Mouse (Mus musculus): ENCODE measurements around the gene Gm20388.
"Not testable (repeated sequence)": the region's sequence is repeated elsewhere in the genome, so short reads cannot be mapped to it uniquely, and the experiment has no call there.

The Gm20388 gene

DNA sequence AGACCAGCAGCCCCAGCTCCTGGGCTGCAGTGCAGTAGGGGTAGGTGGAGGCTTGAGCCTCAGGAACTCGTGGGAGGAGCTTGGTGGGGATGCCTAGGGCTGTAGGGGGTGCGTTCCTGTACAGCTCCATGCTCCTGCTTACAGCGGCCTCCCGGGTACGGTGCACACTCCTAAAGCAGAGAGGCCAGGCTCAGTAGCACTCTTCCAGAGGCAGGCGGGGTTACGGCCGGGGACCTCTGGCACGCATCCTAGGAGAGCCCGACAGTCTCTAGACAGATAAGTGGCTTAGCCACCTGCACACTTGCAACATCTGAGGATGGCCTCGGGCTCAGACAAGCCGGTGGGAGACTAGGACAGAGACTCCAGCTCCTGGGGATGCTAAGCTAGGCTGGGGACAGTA, 3334.9 kb downstream of the Gm20388 start:
- no peak for DNase-seq (ENCODE audit: low spot score)

DNA sequence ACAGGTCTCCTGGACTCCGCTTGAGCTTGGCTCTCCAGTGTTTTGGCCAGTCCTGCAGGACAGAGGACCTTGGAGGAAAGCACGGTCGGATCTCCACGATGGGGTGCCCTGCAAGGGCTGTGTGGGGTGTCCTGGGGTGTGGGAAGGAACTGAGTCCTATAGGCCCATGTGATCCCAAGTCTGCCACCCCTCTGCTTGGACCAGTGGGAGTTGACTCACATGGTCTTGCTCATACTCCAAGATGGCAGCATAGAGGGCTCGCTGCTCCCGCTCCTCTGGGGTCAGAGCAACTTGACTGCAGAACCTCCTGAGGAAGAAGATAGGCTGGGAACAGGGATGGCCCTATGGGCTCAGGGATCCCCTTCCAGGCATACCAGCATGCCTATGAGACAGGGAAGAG, 3337.1 kb downstream of the Gm20388 start:
- no peak for DNase-seq (ENCODE audit: low spot score)

DNA sequence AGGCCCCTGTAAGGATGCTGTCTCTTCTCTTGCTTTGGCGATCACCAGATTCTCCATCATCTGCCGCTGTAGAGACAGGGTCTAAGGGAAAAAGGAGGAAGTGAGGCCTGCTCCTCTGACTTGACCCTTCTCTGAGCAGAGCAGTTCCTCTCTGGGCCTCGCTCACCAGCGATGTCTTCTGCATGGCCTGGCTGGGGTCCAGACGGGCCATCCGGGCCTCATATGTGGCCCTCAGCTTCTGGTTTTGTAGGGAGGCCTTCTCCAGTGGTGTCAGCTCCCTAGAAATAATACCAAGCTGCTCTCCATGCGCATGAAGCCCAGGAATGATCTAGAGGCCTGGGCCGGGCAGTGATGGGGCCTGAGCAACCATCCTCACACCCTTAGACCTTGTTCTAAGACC, 3338.0 kb downstream of the Gm20388 start:
- DNase-seq (ENCODE audit: low spot score), result no peak

DNA sequence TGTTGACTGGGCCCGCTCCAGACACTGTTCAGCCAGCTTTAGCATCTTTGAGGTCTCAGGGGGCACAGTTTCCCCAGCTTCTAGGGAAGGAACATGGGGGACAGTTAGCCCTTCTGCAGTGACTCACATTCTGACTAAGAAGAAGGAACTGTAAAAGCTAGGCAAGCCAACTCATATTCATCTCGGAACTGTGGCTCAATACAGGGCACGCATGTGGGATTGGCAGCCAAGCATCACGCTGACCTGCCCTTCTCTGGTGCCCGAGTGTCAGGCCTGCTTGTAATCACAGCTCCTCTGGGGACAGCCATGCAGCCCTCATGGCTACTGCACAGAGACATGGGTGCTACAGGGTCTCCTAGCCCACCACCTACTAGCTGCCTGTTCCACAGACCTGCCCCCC, 3340.3 kb downstream of the Gm20388 start:
- DNase-seq (ENCODE audit: low spot score), result no peak

DNA sequence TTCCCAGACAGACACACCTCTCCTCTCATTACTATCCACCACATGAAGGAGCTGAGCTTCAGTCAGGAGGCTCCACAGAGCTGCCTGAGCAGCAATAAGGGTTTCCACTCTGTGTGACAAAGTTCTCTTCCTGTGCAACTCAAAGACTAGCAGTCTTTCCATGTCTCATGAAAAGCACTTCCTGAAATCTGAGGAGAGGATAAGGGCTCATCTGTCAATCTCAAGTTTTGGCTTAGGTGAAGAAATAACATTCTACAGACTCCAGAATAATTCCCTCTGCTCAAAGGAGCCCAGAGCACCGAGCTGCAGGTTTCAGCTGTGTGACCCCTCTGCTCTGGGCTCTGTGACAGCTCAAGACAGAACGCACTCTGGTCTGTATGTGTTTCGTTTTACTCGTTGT, 3342.3 kb downstream of the Gm20388 start:
- peak; percentile 13 for DNase-seq (ENCODE audit: low spot score)

DNA sequence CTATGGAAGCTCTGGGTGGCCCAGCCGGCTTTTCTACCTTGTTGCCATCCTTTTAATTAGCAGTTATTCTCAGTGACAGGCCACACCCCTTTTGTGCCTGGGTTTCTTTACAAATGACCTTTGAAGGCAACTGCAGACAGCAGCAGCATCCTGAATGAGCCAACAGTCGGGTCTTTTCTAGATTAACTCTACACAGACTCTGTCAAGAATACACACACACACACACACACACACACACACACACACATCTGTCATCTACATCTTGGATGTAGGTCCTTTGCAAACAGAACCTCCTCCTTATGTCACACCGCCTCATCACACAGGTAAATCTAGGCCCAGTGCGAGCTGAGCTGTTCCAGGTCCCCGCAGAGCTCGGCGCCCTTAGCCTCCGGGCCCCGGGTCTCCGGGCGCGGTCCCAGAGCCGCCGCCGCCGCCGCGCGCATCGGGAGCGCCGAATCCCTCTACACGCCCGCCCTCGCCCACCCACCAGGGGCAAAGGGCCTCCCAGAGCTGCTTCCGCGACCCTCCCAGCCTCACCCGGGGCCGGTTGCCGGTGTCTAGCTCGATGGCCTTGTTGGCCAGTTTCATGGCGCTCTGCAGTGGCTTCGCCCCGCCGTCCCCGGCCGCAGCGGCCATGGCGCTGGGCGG, 3342.9 kb downstream of the Gm20388 start:
- peak; percentile 21 for DNase-seq (ENCODE audit: low spot score)

DNA sequence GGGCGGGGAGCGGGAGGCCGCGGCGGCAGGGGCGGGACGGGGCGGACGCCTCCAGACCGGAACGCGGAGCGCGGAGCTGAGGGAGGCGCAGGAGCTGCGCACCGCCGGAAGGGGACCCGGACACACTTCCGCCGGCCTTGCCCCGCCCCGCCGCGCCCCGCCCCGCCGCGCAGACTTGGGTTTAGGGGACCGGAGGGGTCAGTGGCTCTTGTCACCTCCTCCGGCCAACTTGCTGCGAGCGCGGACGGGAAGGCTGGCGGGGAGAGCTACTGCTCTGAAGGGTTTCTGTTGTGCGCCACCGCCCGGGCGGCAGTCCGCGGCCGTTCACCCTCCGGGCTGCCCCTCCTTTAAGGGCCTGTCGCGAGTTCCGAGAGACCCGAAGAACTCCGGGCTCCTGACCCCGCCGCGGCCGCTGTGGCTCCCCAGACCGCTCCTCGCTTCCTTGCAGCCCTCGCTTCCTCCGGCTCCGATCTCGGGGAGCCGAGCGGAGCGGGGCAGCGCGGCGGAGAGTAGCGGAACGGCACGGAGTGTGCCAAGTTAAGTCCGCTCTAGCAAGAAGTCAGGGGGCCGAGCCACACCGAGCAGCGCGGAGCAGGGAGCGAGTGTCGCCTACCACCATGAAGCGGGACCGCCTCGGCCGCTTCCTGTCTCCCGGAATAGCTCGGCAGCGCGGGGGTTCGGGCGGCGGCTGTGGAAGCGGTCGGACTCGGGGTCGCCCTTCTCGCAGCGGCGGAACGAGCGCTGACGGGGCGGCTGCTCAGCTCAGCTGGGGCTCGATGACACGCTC, 3343.7 kb downstream of the Gm20388 start, which contains the start of the genes Zfp276 and Vps9d1:
TSS of gene Zfp276 (plus strand) at position 97 of the 787 bp plus-strand sequence.
TSS of gene Vps9d1 (minus strand) at position 250 of the 787 bp plus-strand sequence.
- DNase-seq (ENCODE audit: low spot score), result peak; percentile 74

DNA sequence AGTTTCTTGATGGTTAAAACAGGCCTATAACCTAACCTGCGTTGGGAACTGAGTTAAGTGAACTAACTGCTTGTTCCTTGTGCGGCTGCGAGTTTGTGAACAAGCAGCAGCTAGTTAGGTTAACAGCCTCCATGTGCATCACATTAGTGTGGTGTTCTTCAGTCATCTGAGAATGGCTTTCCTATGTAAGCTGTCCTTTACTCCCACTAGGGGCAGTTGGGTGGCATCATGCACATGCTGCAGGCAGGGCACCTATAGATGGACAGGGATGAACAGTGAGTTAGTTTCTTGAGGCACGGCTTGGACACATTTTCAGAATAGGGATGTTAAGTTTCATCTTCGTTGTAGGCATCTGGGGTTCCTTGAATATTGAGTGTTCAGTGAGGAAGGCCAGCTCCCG, 3344.5 kb downstream of the Gm20388 start:
- peak; percentile 18 for DNase-seq (ENCODE audit: low spot score)

DNA sequence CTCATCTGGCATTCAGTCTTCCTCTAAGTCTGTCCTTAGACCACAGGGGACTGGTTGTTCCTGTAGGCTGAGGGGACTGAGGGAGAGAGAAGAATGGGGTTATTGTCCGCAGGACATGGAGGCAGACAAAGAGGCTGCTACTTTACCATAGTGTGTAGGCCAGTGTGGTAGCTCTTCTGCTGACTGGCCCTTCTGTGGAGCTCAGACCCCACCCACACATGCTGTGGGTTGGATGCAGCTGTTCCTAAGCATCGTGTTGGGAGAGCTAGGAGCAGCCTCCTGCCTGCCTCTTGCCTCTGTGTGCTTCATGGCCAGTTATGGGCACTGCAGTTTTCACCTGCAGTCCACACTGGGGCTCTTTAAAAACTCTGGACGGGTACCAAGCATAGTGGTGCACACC, 3346.5 kb downstream of the Gm20388 start:
- no peak for DNase-seq (ENCODE audit: low spot score)

DNA sequence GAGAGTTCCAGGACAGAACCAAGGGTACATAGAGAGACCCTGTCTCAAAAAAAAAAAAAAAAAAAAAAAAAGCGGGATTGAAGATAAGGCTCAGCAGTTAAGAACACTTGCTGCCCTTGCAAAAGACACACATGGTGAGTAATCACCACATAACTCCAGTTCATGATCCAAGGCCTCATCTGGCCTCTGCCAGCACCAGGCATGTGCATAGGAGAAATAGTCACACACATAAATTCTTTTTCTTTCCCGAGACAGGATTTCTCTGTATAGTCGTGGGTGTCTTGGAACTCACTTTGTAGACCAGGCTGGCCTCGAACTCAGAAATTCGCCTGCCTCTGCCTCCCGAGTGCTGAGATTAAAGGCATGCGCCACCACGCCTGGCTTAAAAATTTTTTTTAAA, 3347.0 kb downstream of the Gm20388 start:
- DNase-seq (ENCODE audit: low spot score), result not testable (repeated sequence)

DNA sequence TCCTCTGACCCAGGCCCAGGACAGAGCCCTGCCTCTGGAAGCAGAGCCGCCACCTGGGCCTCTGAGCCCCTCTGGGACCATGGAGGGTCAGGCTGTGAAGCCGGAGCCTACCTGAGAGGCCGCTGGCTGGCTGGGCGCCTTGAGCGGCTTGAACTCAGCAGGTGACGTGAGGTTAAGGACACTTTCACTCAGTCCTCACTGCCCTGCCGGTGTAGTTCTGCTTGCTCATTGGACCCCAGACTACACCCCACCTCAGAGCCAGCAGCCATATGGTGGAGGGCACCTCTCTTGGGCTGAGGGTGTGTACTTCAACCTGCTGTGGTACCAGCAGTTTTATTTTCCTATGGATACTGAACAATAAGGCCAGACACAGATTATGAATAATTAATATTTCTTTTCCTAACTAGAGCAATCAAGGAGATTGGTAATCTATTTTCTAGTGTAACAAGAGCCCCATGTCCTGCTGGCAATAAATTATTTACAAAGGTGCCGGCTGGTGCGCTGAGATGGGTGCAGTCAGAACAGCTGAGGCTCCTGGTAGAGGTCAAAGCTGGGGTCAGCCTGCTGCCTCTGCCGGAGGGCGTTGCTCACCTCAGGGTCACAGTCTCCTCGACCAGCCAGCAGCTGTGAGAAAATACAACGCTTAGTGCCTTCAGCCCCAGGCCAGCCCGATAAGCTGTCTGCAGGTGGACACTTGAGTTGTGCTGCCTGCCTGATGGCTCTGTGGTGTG, 3357.4 kb downstream of the Gm20388 start:
- no peak for DNase-seq (ENCODE audit: low spot score)

DNA sequence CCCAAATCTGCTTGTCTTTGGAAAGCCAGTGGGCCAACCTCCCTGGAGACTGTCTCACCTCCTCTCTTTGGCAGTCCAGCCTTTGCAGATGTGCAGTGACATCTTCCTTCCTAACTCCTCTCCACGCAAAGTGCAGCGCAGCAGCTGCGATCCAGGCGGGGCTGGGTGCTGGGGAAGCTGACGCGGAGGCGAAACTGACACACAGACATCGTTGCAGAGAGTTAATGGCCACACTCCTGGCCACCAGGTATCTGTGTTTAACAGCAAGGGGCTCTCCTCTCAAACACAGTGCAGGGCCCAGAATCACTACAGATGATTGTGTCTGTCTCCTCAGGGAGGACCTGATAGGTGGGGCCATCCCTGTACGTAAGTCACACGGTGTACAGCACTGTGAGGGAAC, 3360.5 kb downstream of the Gm20388 start:
- no peak for DNase-seq (ENCODE audit: low spot score)

DNA sequence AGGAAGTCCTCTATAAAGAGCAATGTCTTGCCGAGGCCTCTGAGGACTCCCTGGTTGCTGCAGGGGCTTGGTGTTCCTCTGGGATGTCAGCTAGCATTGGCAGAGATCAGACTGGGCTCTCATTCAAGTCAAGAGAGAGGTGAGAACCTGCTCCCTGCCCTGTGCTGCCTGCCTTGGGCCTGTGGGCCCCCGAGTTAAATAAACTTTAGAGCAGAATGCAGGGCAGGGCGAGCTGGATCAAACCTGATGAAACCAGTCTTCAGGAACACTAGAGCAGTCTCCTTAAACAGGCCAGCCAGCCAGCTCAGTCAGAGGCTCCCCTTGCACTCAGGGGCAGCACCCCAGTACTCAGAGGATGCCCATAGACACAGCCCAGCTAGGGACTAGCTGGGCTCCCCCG, 3361.3 kb downstream of the Gm20388 start:
- DNase-seq (ENCODE audit: low spot score), result peak; percentile 81

DNA sequence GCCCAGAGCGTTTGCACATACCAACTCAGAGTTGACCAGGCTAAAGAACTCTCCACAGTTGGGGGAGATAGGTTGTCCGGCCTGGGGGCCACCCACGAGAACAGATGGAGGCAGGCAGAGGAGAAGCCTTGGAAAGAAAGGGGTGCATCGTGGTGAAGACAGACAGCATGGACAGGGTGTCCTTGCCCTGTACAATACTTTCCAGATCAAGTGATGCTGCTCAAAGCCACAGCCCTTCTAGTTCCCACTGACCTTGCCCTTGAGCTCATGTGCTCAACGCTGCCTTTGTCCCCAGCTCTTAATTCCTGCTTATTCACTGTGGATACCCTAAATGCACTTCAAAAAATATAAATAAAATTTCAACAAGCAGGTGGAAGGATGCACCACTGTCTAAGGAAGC, 3363.8 kb downstream of the Gm20388 start:
- no peak for DNase-seq (ENCODE audit: low spot score)

DNA sequence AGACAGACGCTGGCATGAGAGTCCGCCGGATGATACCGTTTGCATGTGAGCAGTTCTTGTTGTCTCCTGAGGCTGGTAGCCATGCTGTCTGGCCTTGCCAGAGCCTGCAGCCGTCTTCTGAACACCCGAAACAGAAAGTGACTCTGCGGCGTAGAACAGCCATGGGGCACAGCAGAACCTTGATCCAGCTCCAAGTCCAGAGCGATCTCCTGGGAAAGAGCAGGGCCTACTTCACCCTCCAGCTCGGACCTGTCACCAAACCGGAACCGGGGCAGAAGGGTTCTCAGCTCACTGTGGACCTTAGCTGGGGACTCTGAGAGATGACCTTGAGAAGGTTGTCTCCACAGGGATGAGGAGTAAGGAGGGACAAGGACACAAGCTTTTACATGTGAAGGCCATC, 3364.5 kb downstream of the Gm20388 start:
- DNase-seq (ENCODE audit: low spot score), result no peak

DNA sequence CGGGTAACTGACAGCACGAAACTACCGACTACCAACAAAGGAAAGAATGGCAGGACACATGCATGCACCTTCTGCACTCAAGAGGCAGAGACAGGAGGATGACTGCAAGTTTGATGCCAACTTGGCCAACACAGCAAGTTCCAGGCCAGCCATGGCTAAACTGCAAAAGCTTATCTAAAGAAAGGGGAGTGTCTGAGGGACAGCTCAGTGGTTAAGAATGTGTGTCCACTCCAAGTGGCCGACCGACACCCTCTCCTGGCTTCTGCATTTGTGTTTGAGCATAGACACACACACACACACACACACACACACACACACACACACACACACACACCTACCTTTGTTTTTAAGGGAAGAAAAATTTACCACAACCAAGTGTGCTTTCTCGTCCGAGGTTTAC, 3367.8 kb downstream of the Gm20388 start:
- no peak for DNase-seq (ENCODE audit: low spot score)

DNA sequence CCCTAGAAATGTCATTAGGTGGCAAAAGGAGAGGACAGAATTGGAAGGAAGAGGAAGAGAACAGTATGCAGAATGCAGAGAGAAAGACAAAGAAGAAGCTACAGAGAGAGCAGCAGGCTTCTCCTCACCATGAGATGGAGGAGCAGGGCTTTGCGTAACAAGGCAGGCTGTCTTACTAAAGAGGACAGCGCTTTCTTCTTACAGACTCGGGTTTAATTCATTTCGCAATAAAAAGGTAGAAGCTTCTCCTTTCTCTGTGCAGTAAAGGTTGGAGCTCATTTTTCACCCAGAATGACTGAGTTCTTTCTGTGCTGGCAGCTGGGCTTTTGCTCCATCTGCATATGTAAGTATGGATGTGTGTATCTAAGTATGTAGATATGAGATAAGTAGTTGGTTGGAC, 3369.2 kb downstream of the Gm20388 start:
- no peak for DNase-seq (ENCODE audit: low spot score)

DNA sequence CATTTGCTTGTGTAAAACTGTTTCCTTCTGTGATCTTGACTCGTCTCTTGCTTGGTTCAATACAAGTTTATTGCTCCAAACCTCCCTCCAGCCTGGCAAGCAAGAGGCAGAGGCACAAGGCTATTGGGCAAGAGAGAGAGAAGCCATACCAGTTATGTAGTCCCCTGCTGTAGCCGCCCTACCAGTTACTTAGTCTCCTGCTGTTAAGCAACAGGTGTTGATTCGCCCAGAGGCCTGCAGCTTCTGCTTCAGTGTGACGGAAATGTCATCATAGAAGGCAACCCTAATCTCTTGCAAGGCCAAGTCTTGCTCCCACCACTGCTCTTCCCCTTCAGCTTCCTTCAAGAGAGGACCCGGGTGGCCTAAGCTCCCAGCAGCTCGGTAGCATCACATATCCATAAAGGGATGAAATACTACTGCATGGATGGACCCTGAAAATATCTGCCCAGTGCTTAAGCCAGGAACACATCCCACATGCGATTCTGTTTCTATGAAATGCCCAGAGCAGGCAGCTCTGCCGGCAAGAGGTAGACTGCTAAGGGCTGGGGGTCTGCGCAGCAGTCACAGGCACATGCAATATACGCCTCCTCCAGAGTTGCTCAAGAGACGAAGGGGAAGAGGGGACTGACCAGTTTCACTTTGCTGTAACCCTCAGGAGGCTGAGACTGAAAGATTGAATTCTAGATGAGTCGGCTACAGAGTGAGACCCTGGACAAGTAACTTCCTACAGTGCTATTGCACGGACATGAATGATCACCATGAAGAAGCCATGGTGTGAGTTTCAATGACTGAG, 3369.9 kb downstream of the Gm20388 start:
- no peak for DNase-seq (ENCODE audit: low spot score)

DNA sequence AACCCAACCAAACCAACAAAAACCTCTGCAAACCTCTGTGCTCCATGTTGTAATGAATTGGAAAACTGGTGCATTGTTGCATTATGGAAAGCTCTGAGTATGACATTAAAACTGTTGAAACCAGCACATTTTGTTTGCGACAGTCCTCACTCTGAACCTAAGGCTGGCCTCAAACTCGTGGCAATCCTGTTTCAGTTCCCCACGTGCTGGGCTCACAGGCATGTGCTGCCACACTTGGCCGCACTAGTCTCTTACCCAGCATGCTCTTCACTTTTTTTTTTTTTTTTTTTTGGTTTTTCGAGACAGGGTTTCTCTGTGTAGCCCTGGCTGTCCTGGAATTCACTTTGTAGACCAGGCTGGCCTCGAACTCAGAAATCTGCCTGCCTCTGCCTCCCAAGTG, 3372.4 kb downstream of the Gm20388 start:
- not testable (repeated sequence) for DNase-seq (ENCODE audit: low spot score)

DNA sequence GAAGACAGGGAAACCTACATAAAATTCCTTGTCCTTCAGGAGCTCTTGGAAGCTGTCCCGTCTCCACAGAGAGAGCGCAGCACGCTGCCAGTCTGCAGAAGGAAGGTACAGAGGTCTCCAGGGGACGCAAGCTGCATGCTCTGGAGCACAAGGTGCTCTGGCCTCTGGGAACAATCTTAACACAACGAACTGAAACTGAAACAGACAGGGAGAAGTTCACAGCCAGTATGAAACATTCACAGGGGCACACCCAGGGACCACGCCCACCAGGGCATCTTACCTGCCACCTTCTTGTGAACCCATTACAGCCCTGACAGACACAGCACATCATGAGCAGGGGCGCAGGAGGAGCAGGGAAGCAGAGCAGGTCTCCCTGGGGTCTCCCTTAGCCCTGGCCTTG, 3373.3 kb downstream of the Gm20388 start:
- DNase-seq (ENCODE audit: low spot score), result no peak

DNA sequence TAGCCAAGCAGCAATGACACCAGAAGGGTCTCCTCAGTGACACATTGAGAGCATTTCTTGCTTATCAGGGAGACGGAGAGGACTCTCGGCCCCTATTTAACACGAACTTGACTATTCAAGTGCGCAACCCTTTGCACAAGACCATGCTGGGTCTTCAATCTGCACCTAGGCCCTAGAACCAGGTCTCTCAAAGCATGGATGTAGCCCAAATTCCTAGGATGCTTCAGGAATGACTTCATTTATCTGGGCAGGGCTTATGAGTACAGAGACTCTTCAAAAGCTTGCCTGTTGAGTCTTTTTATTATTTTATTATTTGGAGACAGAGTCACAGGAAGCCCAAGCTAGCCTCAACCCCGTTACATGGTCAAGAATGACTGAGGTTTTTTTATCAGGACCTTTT, 3373.9 kb downstream of the Gm20388 start:
- no peak for DNase-seq (ENCODE audit: low spot score)

DNA sequence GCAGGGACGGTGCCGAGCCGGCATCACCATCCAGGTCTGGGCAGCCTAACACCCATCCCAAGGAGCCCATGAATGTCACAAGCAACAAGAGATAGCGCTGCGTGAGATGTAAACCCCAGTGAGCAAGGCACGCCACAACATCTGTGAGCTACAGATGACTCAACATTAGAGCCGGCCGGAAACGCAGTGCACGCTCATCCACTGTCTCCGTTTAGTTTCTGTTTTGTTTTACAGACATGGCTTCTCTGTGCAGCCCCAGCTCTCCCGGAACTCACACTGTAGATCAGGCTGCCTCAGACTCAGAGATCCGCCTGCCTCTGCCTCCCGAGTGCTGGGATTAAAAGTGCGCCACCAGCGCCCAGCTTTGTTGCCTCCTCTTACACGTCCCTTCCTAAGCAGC, 3376.7 kb downstream of the Gm20388 start:
- no peak for DNase-seq (ENCODE audit: low spot score)

Measured in adipocyte (in vitro differentiated cells).